Mouse (Mus musculus): ENCODE measurements around the gene Fam181a.

DNA sequence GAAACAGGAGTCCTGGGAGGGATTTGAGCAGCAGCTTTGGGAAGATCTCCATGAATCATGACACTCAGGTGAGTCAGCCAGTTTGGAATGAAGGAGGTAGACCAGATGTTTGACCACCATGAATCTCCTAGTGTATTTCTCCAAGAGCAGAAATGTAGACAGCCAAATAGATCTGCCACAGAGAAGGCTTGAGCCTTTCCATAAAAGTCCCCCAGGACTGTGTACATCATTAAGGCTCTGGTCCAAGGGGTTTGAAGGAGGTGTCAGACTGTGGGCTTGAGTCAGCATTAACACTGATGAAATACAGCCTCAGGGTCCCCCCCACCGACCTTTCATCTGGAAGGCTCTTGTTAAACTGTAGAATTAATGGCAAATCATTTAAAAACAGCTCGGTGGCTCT lies 29.3 kb upstream of the Fam181a start:
- no peak for TF ChIP-seq CTCF (IDR thresholded peaks at IDR 0.05; ENCODE audit: borderline replicate concordance, control insufficient read depth, extremely low read depth, insufficient read depth, low read length, poor library complexity)
- no peak for TF ChIP-seq POLR2A (IDR thresholded peaks at IDR 0.05; ENCODE audit: control insufficient read depth, extremely low read depth, insufficient read depth, low read length, poor library complexity)

Measured in thymus, adult 2 months (tissue).